Mouse (Mus musculus) stomach, embryonic 15.5 days (tissue): Measurements from ENCODE around the gene Cldn10. TPM values are rescaled to one million over a fixed set of nuclear protein-coding genes. Genes with fewer than 3 reads are reported as not detected.

Source experiments
- ATAC-seq: fragments of 200-750 bp; cut with Nextera tagmentation; 2 replicates; pipeline ENCODE4 v1.8.0; 2017; ENCODE audit warnings: low read depth, moderate number of reproducible peaks, moderate TSS enrichment; ENCODE audit not compliant: insufficient read depth, low FRiP score
- H3K27ac ChIP-seq: fragments of 300-500 bp; sonication (generic); 2 replicates; pipeline ENCODE4 v1.5.1; 2015; ENCODE audit warnings: mild to moderate bottlenecking, inconsistent platforms
- H3K27me3 ChIP-seq: fragments of 300-500 bp; sonication (generic); replicated peaks from 2 replicates; pipeline ENCODE4 v1.6.1; 2015; ENCODE audit warnings: inconsistent platforms
- H3K36me3 ChIP-seq: fragments of 300-500 bp; sonication (generic); 2 replicates; pipeline ENCODE4 v1.6.1; 2015; ENCODE audit warnings: inconsistent platforms
- H3K4me1 ChIP-seq: fragments of 300-500 bp; sonication (generic); 2 replicates; pipeline ENCODE4 v1.6.1; 2015; ENCODE audit warnings: inconsistent platforms
- H3K4me2 ChIP-seq: fragments of 300-500 bp; sonication (generic); 2 replicates; pipeline ENCODE4 v1.6.1; 2015; ENCODE audit warnings: mild to moderate bottlenecking, inconsistent platforms
- H3K4me3 ChIP-seq: fragments of 300-500 bp; sonication (generic); replicated peaks from 2 replicates; pipeline ENCODE4 v1.5.1; 2015; ENCODE audit warnings: inconsistent platforms
- H3K9ac ChIP-seq: fragments of 300-500 bp; sonication (generic); 2 replicates; pipeline ENCODE4 v1.6.1; 2015; ENCODE audit warnings: inconsistent platforms
- H3K9me3 ChIP-seq: fragments of 300-500 bp; sonication (generic); 2 replicates; pipeline ENCODE4 v1.6.1; 2016; ENCODE audit warnings: inconsistent platforms
- WGBS: fragments of 180-500 bp; shearing (Covaris S2); methylation state at CpG from one replicate; pipeline ENCODE4 v1.1.7; 2015; 5-methylcytosine and 5-hydroxymethylcytosine counted together
- polyA plus RNA-seq: library from polyadenylated mRNA; unstranded; fragments of >200 nt; fragmentation: Nextera tagmentation; extraction: Ambion mirVana; gene quantifications from 2 replicates; pipeline ENCODE4 v1.2.1, GENCODE M21; 2015

Gene Cldn10
- polyA plus RNA-seq, 1 experiment from 2014 or later: 70.1 TPM

DNA sequence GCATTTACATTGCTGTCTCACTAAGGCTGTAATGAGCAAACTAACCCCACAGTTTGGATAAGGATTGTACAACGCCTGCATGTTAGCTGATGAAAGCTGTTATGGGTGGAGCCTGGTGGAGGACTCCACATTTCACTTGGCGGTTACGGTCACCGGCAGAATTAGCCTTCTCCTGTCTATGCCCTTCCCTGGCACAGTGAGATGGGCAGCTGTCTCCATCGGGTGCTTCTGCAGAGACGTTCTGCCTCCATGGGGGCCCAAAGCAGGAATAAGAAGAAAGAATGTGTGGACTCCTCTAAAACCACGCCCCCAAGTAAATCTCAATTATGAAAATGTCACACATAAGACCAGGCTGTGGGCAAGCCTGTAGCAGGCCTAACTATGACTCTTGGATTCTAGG lies 21.8 kb upstream of the Cldn10 start:
- Histone ChIP-seq H3K4me2 (no peak overlapping the region), H3K4me3 (no peak overlapping the region), H3K27ac (no peak overlapping the region), H3K9ac (no peak overlapping the region), H3K4me1 (no peaks in the 10 kb centered on the region), H3K36me3 (no peaks in the 10 kb centered on the region), H3K9me3 (no peaks in the 10 kb centered on the region), H3K27me3 (no peaks in the 10 kb centered on the region)
- no peak for ATAC-seq
- WGBS: 57% methylated on average over 7 of the region's 7 CpGs

DNA sequence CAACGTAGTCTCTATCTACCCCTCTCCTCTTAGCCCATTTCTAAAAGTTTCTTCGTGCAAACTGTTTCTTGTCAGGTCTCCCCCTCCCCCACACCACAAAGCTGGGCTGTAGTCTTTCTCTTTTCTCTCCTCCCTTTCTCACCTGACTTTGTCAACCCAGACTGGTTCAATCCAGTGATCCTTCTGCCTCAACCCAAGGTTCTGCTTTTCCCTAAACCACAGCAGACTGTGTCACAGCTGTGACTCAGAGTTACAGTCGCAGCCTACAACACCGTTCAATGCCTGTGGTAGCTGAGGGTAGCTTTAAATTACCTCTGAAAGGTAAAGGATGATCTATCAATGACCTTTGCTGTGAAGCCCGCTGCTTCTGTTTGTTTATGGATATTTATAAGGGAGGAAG lies 21.3 kb upstream of the Cldn10 start:
- 63% methylated on average over 5 of the region's 5 CpGs for WGBS
- Histone ChIP-seq H3K27ac (no peak overlapping the region), H3K36me3 (no peaks in the 10 kb centered on the region), H3K4me3 (no peak overlapping the region), H3K27me3 (no peaks in the 10 kb centered on the region), H3K4me2 (no peak overlapping the region), H3K9me3 (no peaks in the 10 kb centered on the region), H3K4me1 (no peaks in the 10 kb centered on the region), H3K9ac (no peak overlapping the region)
- no peak for ATAC-seq

- Histone ChIP-seq H3K4me1 (no peaks in the 10 kb centered on the region), H3K27me3 (no peaks in the 10 kb centered on the region), H3K9me3 (no peaks in the 10 kb centered on the region), H3K4me2 (no peak overlapping the region), H3K9ac (no peak overlapping the region), H3K36me3 (no peaks in the 10 kb centered on the region), H3K4me3 (no peak overlapping the region), H3K27ac (no peak overlapping the region)
- 34% methylated on average over 14 of the region's 14 CpGs for WGBS
- ATAC-seq: peak; percentile 23; the same call in 1 of the 2 replicates
These were observed 19.9 kb upstream of the Cldn10 start for GRCm38 (mm10) chr14:118767673-118768353.

DNA sequence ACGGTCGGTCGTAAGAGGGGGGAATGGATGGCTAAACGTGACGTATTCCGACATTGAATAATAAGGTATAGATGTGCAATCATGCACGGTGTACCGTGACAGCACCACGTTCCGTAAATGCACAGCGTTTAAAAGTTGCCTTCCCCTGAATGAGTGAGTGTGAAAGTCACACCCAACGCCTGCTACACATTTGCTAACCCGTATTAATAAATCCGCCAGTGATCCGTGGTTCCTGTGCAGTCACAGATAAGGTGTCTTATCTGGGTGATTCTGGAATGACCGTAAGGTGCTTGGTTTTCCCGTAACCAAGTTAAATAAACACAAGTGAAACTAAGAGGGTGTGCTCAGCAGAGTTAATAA lies 19.4 kb upstream of the Cldn10 start:
- Histone ChIP-seq H3K36me3 (no peaks in the 10 kb centered on the region), H3K4me3 (no peak overlapping the region), H3K27me3 (no peaks in the 10 kb centered on the region), H3K27ac (no peak overlapping the region), H3K9ac (no peak overlapping the region), H3K4me1 (no peaks in the 10 kb centered on the region), H3K4me2 (no peak overlapping the region), H3K9me3 (no peaks in the 10 kb centered on the region)
- peak; percentile 49; the same call in 1 of the 2 replicates for ATAC-seq
- WGBS: 46% methylated on average over 17 of the region's 17 CpGs

DNA sequence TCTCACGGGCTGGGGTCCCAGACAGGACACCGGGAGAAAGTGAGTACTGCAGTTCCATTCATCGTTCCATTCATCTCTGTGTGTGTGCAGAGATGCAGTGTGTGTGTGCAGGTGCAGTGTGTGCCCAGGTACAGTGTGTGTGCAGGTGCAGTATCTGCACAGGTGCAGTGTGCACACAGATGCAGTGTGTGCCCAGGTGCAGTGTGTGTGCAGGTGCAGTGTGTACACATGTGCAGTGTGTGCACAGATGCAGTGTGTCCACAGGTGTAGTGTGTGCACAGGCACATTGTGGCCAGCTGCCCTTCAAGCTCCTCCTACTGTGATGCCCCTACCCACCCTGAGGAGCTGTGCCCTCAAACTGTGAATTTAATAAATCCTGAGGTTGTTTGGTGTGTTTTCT lies 14.0 kb upstream of the Cldn10 start:
- Histone ChIP-seq H3K4me1 (no peaks in the 10 kb centered on the region), H3K27me3 (no peaks in the 10 kb centered on the region), H3K4me2 (no peak overlapping the region), H3K27ac (no peak overlapping the region), H3K9me3 (no peaks in the 10 kb centered on the region), H3K9ac (no peak overlapping the region), H3K4me3 (no peak overlapping the region), H3K36me3 (no peaks in the 10 kb centered on the region)
- 88% methylated on average over 3 of the region's 3 CpGs for WGBS
- no peak for ATAC-seq

- no peak overlapping the region for H3K27ac ChIP-seq
- no peaks in the 10 kb centered on the region for H3K4me1 ChIP-seq
- H3K4me2 ChIP-seq: no peak overlapping the region
- no peak overlapping the region for H3K4me3 ChIP-seq
- 79% methylated on average over 12 of the region's 12 CpGs for WGBS
- H3K9ac ChIP-seq: no peak overlapping the region
- H3K9me3 ChIP-seq: no peaks in the 10 kb centered on the region
- no peaks in the 10 kb centered on the region for H3K36me3 ChIP-seq
- no peak for ATAC-seq
- no peaks in the 10 kb centered on the region for H3K27me3 ChIP-seq
These were observed 12.9 kb upstream of the Cldn10 start for GRCm38 (mm10) chr14:118774507-118775428.

DNA sequence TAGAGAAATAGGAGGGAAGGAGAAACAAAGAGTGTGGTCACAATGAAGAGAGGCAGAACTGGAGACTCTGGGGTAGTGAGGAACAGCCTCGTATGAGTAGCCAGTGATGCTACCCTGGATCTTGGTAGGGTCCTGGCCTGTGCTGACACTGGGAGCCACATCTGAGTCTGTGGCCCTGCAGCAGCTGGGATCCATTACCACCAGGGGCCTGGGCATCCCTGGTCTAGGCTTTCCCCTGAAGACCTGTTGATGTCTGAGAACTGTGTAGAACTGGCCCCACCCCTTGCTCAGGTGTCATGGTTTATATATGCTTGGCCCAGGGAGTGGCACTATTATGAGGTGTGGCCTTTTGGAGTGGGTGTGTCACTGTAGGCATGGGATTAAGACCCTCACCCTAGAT lies 12.2 kb upstream of the Cldn10 start:
- H3K36me3 ChIP-seq: no peaks in the 10 kb centered on the region
- no peak overlapping the region for H3K9ac ChIP-seq
- H3K4me2 ChIP-seq: no peak overlapping the region
- ATAC-seq: no peak
- no peak overlapping the region for H3K27ac ChIP-seq
- H3K4me1 ChIP-seq: no peaks in the 10 kb centered on the region
- WGBS: 93% methylated on average over 1 of the region's 1 CpGs
- H3K27me3 ChIP-seq: no peaks in the 10 kb centered on the region
- H3K9me3 ChIP-seq: no peaks in the 10 kb centered on the region
- no peak overlapping the region for H3K4me3 ChIP-seq

DNA sequence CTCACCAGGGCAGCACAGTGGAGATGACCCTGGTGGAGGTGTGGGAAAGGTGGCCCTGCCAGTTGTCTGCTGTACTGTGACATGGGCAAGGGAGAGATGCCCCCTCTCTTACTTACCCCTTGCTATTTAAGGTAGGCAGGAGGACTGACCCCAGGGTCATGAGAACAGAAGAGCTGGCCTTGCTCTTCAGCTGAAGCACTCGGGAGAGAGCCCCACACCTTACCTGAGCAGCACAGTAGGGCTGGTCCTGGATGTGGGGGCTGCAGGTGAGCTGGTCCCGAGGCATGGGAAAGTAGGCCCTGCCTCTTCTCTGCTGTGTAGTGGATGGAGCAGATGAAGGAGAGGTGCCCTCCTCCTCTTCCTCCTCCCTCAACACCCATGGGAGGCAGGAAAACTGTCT lies 11.3 kb upstream of the Cldn10 start:
- ATAC-seq: no peak
- H3K9ac ChIP-seq: no peak overlapping the region
- no peak overlapping the region for H3K27ac ChIP-seq
- no peak overlapping the region for H3K4me3 ChIP-seq
- no peak overlapping the region for H3K4me2 ChIP-seq
- no peaks in the 10 kb centered on the region for H3K9me3 ChIP-seq
- H3K27me3 ChIP-seq: no peaks in the 10 kb centered on the region
- H3K4me1 ChIP-seq: no peaks in the 10 kb centered on the region
- WGBS: 79% methylated on average over 2 of the region's 2 CpGs
- H3K36me3 ChIP-seq: no peaks in the 10 kb centered on the region

DNA sequence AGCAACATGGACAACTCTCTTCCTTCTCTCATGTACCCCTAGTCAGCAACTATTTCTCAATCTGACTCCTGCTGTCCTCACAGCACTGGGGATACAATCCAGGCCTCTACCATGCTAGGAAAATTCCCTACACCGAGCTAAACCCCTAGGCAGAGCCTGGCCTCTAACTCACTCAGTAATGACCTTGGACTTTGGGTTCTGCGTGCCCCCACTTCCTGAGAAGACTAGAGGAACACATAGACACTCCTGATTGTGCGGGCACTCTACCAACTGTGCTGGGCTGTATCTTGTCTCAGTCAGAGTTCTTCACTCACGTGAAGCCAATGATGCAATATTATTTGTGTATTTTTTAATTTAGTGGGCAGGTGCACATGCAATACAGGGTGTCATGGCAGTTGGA lies 10.2 kb upstream of the Cldn10 start:
- WGBS: 82% methylated on average over 4 of the region's 4 CpGs

GRCm38 (mm10) chr14:118781601-118782000 lies 6.1 kb upstream of the Cldn10 start:
- Histone ChIP-seq H3K36me3 (no peaks in the 10 kb centered on the region), H3K27ac (no peak overlapping the region), H3K4me1 (no peaks in the 10 kb centered on the region), H3K9ac (no peak overlapping the region), H3K27me3 (no peaks in the 10 kb centered on the region), H3K4me2 (no peak overlapping the region), H3K9me3 (no peaks in the 10 kb centered on the region), H3K4me3 (no peak overlapping the region)
- ATAC-seq: no peak
- WGBS: 77% methylated on average over 7 of the region's 7 CpGs

More for the DNA sequence above, 10.2 kb upstream of the Cldn10 start:
- H3K27me3 ChIP-seq: no peaks in the 10 kb centered on the region
- no peak overlapping the region for H3K4me3 ChIP-seq
- H3K4me1 ChIP-seq: no peaks in the 10 kb centered on the region
- H3K36me3 ChIP-seq: no peaks in the 10 kb centered on the region
- ATAC-seq: no peak
- no peak overlapping the region for H3K27ac ChIP-seq
- H3K9me3 ChIP-seq: no peaks in the 10 kb centered on the region
- no peak overlapping the region for H3K9ac ChIP-seq
- no peak overlapping the region for H3K4me2 ChIP-seq

GRCm38 (mm10) chr14:118782241-118782640 lies 5.5 kb upstream of the Cldn10 start:
- no peaks in the 10 kb centered on the region for H3K36me3 ChIP-seq
- ATAC-seq: no peak
- no peaks in the 10 kb centered on the region for H3K27me3 ChIP-seq
- no peaks in the 10 kb centered on the region for H3K4me1 ChIP-seq
- H3K9me3 ChIP-seq: no peaks in the 10 kb centered on the region
- H3K4me3 ChIP-seq: no peak overlapping the region
- H3K27ac ChIP-seq: no peak overlapping the region
- WGBS: 41% methylated on average over 3 of the region's 3 CpGs
- no peak overlapping the region for H3K9ac ChIP-seq
- no peak overlapping the region for H3K4me2 ChIP-seq

- Histone ChIP-seq H3K9ac (no peak overlapping the region), H3K27me3 (no peaks in the 10 kb centered on the region), H3K4me1 (no peaks in the 10 kb centered on the region), H3K9me3 (no peaks in the 10 kb centered on the region), H3K4me2 (no peak overlapping the region), H3K36me3 (no peaks in the 10 kb centered on the region), H3K4me3 (no peak overlapping the region), H3K27ac (no peak overlapping the region)
- ATAC-seq: no peak
- WGBS: 67% methylated on average over 17 of the region's 17 CpGs
These were observed 4.3 kb upstream of the Cldn10 start for GRCm38 (mm10) chr14:118783326-118783935.
